Mouse (Mus musculus) gonadal fat pad, adult 2 months (tissue): ENCODE data around the gene Cttnbp2nl. TPM values are rescaled to one million over a fixed set of nuclear protein-coding genes. Genes with fewer than 3 reads are reported as not detected.

ENCODE experiments used
- DNase-seq: peaks from one replicate; pipeline ENCODE4 v3.0.0-alpha.2; 2012; ENCODE audit warnings: low read depth
- polyA plus RNA-seq: library from polyadenylated mRNA; depleted of rRNA; stranded (reverse); fragments of >200 nt; gene quantifications from 2 replicates; pipeline ENCODE4 v1.2.3, GENCODE M21; 2012; rRNA removed

Cttnbp2nl gene
- polyA plus RNA-seq, result 3.9 and 7.7 TPM in 2 replicates

DNA sequence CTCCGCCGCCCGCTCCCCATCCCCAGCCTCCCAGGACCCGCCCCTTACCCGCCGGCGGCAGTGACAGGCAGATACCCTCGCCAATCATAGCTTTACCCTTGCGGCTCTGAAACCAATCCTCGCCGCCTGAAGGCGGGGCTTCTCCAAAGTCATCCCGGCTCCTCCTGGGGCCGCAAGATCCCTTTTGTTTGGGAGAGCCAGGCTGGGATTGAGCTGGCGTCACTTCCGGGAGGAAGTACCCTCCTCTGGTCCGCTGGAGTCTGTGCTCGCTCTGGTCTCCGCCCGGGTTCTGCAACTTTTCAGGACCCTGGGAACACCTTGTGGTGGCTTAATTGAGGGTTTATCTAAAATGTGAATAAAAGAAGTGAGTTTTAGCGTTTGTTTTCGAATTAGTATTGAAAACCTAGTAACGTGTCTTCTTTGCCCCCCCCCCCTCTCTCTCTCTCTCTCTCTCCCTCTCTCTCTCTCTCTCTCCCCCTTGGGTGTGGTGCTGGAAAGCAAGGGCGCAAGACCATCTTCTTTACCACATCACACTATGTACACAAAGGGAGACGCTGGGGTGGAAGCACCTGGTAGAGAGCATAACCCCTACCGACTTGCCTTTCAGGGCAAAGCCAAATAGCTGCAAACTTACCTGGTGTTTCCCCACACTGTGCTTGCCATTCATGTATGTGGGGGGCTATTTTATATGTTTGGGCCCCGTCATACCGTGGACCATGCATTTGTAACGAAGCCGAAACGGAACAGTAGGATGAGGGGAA, at the start of gene Cttnbp2nl:
TSS of gene Cttnbp2nl (minus strand) at position 210 of the 761 bp plus-strand sequence.
- DNase-seq, result peak; percentile 77

DNA sequence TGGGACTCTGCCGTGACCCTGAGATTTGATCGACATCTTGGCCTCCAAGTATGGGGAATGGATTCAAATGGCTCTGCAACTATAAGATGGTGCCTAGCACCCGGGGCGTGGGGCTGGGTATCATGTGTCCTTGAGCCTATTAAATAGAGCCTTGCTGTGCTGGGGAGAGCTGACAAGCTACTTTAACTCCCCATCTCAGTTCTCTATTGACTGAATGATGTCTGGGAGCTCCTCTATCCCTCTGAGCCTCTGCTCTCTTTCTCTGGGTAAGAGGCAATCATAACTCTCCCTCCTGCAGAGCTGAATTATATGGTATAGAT, 47.3 kb upstream of the Cttnbp2nl start:
- DNase-seq, result no peak

DNA sequence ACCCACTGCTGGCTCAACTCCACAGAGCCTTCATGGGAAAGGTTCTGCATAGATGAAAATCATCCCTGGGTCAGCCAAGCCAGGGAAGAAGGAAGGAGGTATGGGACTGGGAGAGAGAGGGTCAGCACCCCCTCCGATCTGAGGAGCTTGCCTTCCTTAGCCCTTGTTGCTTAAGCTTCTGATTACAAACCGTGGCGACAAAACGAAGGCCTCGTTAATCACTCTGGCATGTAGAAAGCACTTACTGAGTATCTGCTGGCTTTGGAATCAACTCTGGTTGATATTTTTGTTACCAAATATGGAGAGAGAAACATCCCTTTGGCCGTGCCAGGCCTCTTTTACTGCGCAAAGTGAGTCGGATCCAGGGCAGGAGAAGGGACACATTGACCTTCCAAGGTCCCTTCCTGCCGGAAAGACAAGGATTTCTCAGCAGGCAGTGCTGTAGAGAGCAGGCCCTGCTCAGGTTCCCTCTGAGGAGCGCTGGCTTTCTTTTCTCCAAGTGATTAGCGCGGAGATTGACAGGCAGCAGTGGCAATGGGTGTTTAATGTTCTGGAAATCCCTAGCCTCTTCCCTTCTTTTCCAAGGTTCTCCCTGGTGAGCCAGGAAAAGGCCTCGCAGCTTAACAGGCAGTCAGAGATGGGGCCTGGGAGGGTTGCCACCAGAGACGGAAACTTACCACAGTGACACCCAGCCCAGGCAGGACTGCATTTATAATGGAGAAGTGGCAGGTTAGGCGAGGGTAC, 46.8 kb upstream of the Cttnbp2nl start:
- no peak for DNase-seq

DNA sequence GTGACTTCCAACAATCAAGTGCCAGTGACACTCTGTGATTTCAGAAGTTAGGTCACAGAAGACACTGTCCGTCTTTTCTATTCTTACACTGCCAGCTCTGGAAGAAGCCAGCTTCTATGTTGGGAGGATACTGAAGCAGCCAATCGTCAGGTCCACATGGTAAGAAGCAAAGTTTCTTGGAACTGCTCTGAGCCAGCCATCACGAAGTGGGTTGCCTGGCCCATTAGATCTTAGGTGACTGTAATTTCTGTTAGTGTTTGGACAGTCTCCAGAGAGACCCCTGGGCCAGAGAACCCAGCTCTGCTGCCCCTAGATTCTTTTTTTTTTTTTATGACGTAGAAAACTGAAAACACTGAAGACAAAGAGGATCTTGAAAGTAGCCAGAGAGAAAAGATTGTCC, 44.6 kb upstream of the Cttnbp2nl start:
- DNase-seq, result no peak

DNA sequence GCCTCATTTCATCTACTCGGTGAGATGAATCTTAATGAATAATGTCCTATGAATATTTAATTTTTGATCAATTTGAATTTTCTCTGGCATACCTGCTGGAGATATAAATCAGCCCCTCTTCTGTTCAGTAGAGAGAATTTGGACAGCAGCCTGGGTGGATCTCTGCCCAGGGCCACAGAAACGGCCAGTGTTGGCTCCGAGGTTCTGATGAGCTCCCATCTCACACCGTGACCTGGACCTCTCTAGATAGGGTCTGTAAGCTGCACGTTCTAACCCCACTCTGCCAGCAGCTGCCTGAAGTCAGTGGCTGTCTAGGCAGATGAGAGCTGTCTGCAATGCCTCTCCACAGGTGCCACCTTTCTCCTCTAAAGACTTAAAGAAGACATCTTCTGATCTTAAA, 42.1 kb upstream of the Cttnbp2nl start:
- no peak for DNase-seq

DNA sequence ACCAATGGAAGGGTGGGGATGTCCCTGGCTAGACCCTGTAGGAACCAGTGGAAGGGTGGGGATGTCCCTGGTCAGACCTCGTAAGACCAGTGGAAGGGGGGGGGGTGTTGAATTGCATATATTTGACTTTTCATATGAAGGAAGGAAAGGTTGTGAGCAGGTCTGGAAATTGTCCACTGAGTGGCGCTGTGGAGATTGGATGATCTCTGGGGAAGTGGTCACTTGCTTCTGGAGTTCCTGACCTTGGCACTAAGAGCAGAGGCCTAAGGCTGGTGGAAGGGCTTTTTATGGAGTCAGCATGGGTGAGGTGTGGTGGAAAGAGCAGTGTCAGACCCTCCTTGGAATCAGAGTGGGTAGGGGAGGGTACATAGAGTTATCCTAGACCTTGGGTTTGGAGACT, 41.5 kb upstream of the Cttnbp2nl start:
- no peak for DNase-seq

DNA sequence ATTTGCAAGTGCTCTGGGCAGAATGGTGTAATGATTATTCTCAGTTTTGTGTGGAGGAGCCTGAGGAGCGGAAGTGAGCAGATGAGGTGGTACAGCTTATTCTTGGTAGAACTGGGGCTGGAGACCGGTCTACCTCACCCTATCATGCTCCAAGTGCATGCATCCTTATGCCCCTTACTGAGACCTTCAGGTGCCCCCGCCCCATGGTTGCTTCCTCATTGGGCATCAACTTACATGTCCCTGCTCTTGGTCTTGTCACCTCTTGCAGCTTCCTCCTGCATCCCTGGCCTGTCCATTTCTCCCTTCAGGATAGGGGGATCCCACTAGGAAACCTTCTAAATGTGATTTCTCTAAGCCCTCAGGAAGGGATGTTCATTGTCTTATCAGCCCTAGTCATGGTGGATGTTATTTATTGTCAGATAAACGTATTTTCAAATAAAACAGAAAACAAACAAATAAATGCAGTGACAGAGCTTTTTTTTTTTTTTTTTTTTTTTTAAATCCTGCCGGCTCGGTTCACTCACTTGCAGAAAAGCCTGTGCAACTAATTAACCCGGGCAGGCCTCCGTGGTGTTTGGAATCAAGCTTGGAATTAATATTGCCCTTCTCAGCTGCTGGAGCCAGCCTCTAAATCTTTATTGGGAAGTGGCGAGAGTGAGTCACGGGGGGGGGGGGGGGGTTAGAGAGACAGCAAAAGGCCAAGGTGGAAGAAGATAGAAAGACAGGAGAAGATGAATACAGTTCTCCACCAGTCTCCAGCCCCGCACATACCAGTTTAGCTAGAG, 40.0 kb upstream of the Cttnbp2nl start:
- no peak for DNase-seq

DNA sequence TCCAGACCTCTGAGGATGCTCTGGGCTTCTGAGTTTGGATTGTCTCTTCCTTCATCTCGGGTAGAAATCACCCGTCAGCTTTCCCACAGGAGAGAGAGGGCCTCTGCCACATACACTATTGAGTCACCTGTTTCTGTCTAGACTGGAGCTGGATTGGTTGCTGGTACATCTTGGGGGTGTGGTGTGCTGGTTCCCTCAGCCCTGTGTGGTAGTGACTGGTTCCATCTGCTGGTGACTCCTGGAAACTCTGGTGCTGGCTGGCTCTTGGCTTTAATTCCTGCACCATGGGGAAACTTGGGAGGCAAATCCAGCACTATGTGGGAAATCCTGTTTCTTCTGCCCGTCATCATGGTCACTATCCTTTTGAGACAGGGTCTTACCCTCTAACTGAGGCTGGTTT, 38.0 kb upstream of the Cttnbp2nl start:
- DNase-seq, result no peak

DNA sequence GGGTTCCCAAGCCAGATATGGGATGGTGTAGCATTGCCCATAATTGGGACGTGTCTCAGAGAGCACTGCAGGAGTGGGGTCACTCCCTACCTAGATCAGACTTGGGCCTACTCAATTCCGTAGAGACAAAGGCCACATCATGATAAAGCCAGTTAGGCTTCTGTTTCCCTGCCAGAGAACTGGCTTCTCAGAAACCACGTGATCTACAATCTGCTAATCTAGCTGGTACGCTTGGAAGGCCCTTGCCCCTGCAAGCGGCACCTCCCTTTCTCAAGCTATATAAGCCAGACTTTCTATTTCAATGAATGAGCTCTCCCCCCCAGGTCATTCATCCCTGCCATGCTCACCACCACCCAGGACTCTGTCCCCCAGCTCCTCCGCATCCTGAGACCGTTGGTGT, 37.2 kb upstream of the Cttnbp2nl start:
- DNase-seq, result no peak

DNA sequence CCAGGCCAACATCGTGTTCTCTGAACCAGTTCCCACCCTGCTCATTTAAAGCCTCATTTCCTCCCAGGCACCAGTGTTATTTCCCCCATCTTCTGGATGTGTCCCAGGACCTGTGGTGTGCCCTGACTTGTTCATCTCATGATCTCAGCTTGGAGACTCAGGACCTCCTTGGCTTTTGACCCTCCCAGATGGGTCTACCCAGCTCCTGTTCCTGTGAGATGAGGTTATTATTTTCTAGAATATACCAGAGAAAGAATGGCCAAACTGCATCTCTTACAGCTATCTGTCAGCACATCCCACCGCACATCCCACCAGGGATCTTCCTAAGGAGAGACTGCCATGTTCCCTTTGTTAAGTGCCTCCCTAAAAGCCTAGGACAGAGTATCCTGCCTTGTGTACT, 35.7 kb upstream of the Cttnbp2nl start:
- DNase-seq, result no peak

DNA sequence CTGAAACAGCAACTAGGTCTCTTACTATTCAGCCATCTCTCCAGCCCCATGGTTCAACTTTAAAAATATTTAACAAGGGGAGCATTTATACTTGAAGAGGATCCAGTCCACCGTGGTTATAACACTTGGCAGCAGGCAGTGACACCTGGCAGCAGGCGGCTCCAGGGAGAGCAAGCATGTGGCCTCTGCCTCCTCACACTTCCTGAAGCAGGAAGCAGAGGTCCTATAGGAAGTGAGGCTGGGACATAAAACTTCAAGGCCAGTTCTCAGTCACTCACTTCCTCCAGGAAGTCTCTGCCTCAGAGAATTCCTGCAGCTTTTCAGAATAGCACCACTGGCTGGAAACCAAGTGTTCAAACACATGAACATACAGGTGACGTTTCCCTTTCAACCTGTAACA, 34.4 kb upstream of the Cttnbp2nl start:
- DNase-seq, result no peak

DNA sequence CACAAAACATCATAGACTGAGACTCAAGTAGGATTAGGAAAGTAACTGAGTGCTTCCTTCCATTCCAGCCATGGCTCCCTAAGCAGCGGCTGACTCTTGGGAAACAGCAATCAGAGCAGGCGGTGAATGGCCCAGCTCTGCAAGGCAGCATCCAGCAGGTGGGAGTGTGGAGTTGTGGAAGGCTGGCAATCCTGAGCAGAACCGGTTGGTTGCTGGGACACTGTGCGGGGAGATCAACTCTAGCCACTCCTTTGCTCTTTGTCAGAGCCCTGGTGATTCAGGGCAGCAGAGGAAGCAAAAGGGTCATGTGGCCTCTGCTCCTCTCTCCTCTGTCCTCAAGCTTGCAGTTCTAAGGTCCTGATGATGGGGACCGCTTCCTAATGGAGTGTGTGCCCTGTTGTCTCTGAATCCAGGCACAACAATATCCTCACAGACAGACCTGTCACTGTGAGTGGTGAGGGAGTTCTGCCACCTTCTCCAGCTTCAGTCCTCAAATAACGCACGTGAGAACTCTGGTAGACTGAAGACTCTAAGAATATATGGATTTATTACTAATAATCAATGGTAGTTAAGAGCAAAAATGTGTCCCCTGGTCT, 25.4 kb upstream of the Cttnbp2nl start:
- DNase-seq, result no peak

DNA sequence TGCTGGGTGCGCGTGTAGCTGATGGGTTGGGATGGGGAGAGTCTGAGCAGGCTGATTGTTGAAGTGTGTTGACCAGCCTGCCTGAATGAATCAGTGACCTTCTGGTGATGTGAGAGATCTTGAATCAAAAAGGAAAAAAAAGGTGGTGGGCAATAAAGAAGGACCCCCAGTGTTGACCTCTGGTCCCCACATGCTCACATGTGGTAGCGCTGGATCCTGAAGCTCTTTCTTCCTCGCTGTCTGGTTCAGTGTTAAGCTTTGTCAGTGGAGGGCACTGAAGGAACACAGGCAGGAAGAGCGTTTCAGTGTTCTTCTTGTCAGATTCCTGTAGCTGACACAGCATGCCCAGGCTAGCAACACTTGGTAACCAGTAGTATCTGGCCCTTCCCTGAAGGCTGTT, 22.9 kb upstream of the Cttnbp2nl start:
- DNase-seq, result no peak

DNA sequence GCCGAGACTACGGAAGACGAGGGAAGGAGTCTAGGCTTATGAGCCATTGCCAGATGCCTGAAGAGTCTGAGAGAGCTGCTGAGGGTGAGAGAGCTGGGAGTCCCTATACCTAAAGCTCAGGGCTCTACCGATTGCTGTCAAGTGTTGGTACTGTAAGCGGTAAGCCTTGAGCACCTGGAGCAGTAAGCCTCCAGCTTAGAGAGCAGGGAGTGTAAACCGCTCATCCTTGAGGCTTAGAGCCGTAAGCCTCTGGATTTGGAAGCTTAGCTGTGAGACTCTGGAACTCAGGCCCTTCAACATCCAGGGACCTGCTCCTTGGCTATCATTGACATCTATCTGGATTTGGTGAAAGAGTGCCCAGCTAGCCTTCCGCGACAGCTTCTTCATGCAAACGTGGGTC, 19.6 kb upstream of the Cttnbp2nl start:
- no peak for DNase-seq

DNA sequence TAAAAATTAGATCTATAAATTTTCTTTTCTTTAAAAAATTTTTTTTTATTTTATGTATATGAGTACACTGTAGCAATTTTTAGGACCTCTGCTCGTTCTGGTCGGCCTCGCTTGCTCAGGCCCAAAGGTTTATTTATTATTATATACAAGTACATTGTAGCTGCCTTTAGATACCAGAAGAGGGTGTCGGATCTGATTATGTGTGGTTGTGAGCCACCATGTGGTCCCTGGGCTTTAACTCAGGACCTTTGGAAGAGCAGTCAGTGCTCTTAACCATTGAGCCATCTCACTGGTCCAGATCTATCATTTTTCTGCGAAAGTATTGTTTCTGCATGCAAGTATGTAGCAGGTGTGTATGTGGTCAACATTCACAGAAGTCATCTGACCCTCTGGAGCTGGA, 18.3 kb upstream of the Cttnbp2nl start:
- no peak for DNase-seq

DNA sequence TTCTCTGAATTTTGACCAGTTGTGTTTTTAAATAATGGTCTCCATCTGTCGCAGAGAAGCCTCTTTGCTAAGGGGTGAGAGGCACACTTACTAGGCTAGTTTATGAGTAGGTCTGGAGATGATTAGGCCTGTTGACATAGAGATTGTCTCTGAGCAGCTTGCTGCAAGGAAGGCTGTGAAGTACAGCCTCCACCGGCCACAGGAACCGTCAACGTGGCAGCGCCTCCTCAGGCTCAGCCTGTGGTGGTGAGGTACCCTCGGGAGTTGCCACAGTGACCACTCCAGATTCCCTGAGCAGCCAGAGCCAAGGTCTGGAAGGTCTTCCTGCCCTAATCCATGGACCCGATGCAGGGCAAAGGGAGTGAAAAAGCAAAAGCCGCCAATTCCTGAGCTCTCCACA, 17.6 kb upstream of the Cttnbp2nl start:
- DNase-seq, result no peak

DNA sequence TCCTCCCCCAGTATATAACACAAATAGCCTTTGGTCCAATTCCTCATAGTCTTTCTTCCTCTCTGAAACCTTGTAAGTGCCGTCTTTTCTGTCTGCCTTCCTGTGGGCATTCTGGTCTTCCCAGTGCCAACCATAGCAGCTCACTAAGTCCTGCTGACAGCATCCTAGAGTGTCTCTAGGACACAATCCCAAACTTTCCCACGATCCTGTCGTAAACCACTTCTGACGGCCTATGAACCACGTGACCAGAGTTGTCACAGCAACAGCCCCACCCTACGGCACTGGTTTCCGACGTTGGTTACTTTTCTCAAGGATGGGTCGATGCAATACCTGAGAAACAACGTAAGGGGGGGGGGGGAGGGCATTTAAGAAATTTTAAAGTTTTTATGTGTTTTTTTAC, 13.6 kb upstream of the Cttnbp2nl start, which contains the start of gene 4930564D02Rik:
TSS of gene 4930564D02Rik (plus strand) at position 301 of the 400 bp plus-strand sequence.
- DNase-seq, result no peak

DNA sequence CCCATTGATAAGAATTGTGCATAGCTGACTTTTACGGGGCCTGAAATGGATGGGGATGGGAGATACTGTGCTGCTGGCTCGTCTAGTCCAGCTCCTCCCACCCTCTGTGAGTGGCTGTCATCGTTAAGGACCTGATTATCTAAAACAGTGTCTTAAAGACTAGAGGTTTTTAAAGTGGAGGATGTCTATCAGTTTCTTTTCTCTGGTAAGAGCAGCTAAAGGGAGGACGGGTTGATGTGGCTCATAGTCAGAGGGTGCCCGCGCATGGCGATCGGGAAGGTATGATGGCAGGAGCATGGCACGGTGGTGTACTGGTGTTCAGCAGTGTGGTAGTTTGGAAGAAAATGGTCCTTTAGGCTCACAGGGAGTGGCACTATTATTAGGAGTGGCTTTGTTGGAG, 9.7 kb upstream of the Cttnbp2nl start:
- no peak for DNase-seq

DNA sequence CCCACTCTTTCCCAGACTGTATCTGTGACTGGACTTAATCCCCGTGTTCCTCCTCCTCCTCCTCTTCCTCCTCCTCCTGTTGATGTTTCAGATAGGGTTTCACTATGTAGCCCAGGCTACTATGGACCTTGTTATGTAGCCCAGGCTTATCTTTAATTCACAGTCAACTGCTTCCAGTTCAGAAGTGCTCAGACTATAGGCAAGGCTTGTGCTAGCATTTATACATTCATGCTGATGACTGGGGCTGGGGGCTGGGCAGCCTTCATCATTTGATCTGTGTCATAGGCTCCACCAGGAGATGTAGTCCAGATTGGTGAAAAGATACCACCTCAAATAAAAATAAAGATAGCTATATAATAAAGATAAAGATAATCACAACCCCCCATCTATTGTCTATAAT, 9.0 kb upstream of the Cttnbp2nl start:
- DNase-seq, result no peak

DNA sequence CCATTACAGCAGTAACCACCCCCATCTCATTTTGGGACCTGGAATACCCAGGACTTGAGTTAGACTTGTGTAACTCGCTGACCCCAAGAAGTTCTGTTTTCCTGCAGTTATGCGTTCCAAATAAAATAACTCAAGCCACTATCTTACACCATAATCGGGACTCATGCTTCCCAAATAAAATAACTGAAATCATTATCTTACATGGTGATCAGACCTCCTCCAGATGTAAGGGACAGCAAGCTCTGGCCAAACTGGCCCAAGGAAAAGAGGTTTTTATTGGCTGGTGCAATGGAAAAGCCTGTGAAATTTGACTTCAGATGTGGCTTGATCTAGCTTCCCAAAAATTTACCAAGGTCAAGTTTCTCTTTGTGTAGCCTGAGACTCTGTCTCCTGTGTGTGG, 8.6 kb upstream of the Cttnbp2nl start:
- DNase-seq, result no peak

DNA sequence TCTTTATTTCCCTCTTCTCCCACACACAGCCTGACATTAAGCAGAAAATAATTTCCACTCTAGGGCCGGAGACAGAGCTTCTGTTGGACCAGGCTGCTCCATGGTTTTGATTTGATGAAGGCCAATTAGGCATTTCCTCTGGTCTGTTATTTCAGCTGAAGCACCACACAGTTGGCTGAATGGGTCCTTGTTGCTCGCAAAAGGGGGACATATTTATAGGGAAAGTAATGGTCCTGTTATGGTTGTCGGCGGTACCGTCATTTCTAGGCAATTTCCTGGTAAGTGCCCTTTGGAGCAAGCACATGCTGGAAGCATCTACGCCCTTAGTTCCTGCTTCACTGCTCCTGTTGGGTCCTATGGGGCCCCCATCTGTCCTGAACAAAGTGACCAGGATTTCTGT, 8.0 kb upstream of the Cttnbp2nl start:
- DNase-seq, result no peak

DNA sequence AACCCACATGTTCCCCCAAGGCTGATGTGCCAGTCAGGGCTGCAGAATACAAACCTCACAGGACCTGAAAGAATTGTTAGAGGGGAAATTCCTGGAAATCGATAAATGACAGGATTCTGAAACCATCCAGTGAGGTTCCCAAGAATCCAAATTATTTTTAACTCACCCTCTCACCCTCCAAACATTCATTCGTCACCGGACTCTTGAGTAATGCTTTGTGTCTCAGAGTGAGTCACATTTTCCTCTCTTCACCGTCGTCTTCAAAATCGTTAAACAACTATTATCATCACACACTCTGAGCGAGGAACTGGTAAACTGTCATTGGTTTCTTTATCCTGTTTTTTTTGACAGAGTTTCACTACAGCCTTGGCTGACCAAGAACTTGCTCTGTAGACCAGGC, 7.0 kb upstream of the Cttnbp2nl start:
- no peak for DNase-seq
